Mouse (Mus musculus) thymus, adult 2 months (tissue): ENCODE data around the gene Gm17490. TPM values are rescaled to one million over a fixed set of nuclear protein-coding genes. Genes with fewer than 3 reads are reported as not detected.
"Not testable (repeated sequence)": the region's sequence is repeated elsewhere in the genome, so short reads cannot be mapped to it uniquely, and the experiment has no call there.

Experiments
- DNase-seq: peaks from one replicate; pipeline ENCODE4 v3.0.0; 2021
- H3K27ac ChIP-seq: fragments of 200-500 bp; 2 replicates; pipeline ENCODE4 v1.5.1; 2012; ENCODE audit warnings: low read length, control low read depth; ENCODE audit not compliant: control insufficient read depth, insufficient read depth
- H3K27me3 ChIP-seq: fragments of 200-500 bp; 2 replicates; pipeline ENCODE4 v1.6.1; 2012; ENCODE audit warnings: mild to moderate bottlenecking, low read length, moderate library complexity, mixed read lengths; ENCODE audit not compliant: control insufficient read depth, insufficient read depth
- H3K36me3 ChIP-seq: fragments of 200-500 bp; 2 replicates; pipeline ENCODE4 v1.6.1; 2012; ENCODE audit warnings: mild to moderate bottlenecking, low read length, moderate library complexity; ENCODE audit not compliant: control insufficient read depth, insufficient read depth
- H3K4me1 ChIP-seq: fragments of 200-500 bp; replicated peaks from 2 replicates; pipeline ENCODE4 v1.6.1; 2012; ENCODE audit warnings: low read length; ENCODE audit not compliant: control insufficient read depth, insufficient read depth
- H3K4me3 ChIP-seq: fragments of 200-500 bp; 2 replicates; pipeline ENCODE4 v1.5.1; 2012; ENCODE audit warnings: mild to moderate bottlenecking, low read length, control low read depth, moderate library complexity; ENCODE audit not compliant: control insufficient read depth, insufficient read depth
- CTCF ChIP-seq: fragments of 200-500 bp; IDR thresholded peaks from 2 replicates; pipeline ENCODE4 v1.5.1; 2012; ENCODE audit warnings: mild to moderate bottlenecking, control low read depth, low read length, moderate library complexity, borderline replicate concordance; ENCODE audit not compliant: control insufficient read depth, poor library complexity, insufficient read depth; ENCODE audit errors: extremely low read depth
- POLR2A ChIP-seq: fragments of 200-500 bp; IDR thresholded peaks from 2 replicates; pipeline ENCODE4 v1.6.1; 2012; ENCODE audit warnings: mild to moderate bottlenecking, low read length, control low read depth, moderate library complexity; ENCODE audit not compliant: control insufficient read depth, poor library complexity, insufficient read depth; ENCODE audit errors: extremely low read depth
- whole genome bisulfite sequencing: fragments of 180-500 bp; shearing (Covaris S2); methylation state at CpG from one replicate; pipeline ENCODE4 v1.1.7; 2018; 5-methylcytosine and 5-hydroxymethylcytosine counted together
- polyA plus RNA-seq: library from polyadenylated mRNA; depleted of rRNA; stranded (reverse); fragments of >200 nt; gene quantifications from 2 replicates; pipeline ENCODE4 v1.2.3, GENCODE M21; 2012

Gene Gm17490
- polyA plus RNA-seq, 1 experiment = not detected

- no peaks in the 10 kb centered on the region for H3K27me3 ChIP-seq
- no peak overlapping the region for H3K4me3 ChIP-seq
- peak overlapping the region; percentile 95 for H3K27ac ChIP-seq
- TF ChIP-seq POLR2A (no peak), CTCF (no peak)
- H3K36me3 ChIP-seq = no peaks in the 10 kb centered on the region
- DNase-seq = peak; percentile 37
- H3K4me1 ChIP-seq = peaks cover 23% of the 10 kb centered on the region
- 9% methylated on average over 3 of the region's 3 CpGs for WGBS
Measured at GRCm38 (mm10) chr2:11636138-11636480, 10.0 kb upstream of the Gm17490 start.

- H3K36me3 ChIP-seq = no peaks in the 10 kb centered on the region
- no peak overlapping the region for H3K4me3 ChIP-seq
- H3K27ac ChIP-seq = peak overlapping the region; percentile 95
- WGBS = 7% methylated on average over 5 of the region's 5 CpGs
- no peaks in the 10 kb centered on the region for H3K27me3 ChIP-seq
- H3K4me1 ChIP-seq = peaks cover 23% of the 10 kb centered on the region
- no peak for TF ChIP-seq POLR2A
- no peak for TF ChIP-seq CTCF
- DNase-seq = peak; percentile 52
Measured at GRCm38 (mm10) chr2:11635471-11636137, 9.5 kb upstream of the Gm17490 start.

GRCm38 (mm10) chr2:11635035-11635434 lies 9.0 kb upstream of the Gm17490 start:
- no peaks in the 10 kb centered on the region for H3K27me3 ChIP-seq
- no peak overlapping the region for H3K4me3 ChIP-seq
- WGBS = 47% methylated on average over 6 of the region's 6 CpGs
- peak overlapping the region; percentile 95 for H3K27ac ChIP-seq
- H3K4me1 ChIP-seq = peaks cover 23% of the 10 kb centered on the region
- TF ChIP-seq CTCF (no peak), POLR2A (no peak)
- DNase-seq = peak; percentile 29
- no peaks in the 10 kb centered on the region for H3K36me3 ChIP-seq

- H3K27ac ChIP-seq = no peak overlapping the region
- 94% methylated on average over 2 of the region's 2 CpGs for WGBS
- H3K4me1 ChIP-seq = peaks cover 20% of the 10 kb centered on the region
- DNase-seq = no peak
- H3K36me3 ChIP-seq = no peaks in the 10 kb centered on the region
- no peaks in the 10 kb centered on the region for H3K27me3 ChIP-seq
- TF ChIP-seq CTCF = no peak
- TF ChIP-seq POLR2A = no peak
- no peak overlapping the region for H3K4me3 ChIP-seq
Measured at GRCm38 (mm10) chr2:11623726-11624125, 2.3 kb downstream of the Gm17490 start.

- no peak overlapping the region for H3K27ac ChIP-seq
- H3K4me3 ChIP-seq = no peak overlapping the region
- no peaks in the 10 kb centered on the region for H3K27me3 ChIP-seq
- H3K4me1 ChIP-seq = peaks cover 25% of the 10 kb centered on the region
- WGBS = 8% methylated on average over 8 of the region's 8 CpGs
- DNase-seq = no peak
- no peaks in the 10 kb centered on the region for H3K36me3 ChIP-seq
- no peak for TF ChIP-seq CTCF
- no peak for TF ChIP-seq POLR2A
Measured at GRCm38 (mm10) chr2:11623173-11623572, 2.9 kb downstream of the Gm17490 start.

GRCm38 (mm10) chr2:11619598-11619997 lies 6.5 kb downstream of the Gm17490 start:
- TF ChIP-seq POLR2A (no peak), CTCF (no peak)
- no peak for DNase-seq
- Histone ChIP-seq H3K36me3 (no peaks in the 10 kb centered on the region), H3K4me1 (peaks cover 27% of the 10 kb centered on the region), H3K27me3 (no peaks in the 10 kb centered on the region), H3K4me3 (no peak overlapping the region), H3K27ac (no peak overlapping the region)
- WGBS = 15% methylated on average over 2 of the region's 2 CpGs

- Histone ChIP-seq H3K27me3 (no peaks in the 10 kb centered on the region), H3K4me3 (no peak overlapping the region), H3K36me3 (no peaks in the 10 kb centered on the region), H3K4me1 (peaks cover 26% of the 10 kb centered on the region), H3K27ac (no peak overlapping the region)
- WGBS = 31% methylated on average over 9 of the region's 9 CpGs
- no peak for TF ChIP-seq CTCF
- TF ChIP-seq POLR2A = no peak
- DNase-seq = no peak
Measured at GRCm38 (mm10) chr2:11616846-11617245, 9.2 kb downstream of the Gm17490 start.

GRCm38 (mm10) chr2:11612939-11613338 lies 13.1 kb downstream of the Gm17490 start:
- H3K27ac ChIP-seq, H3K36me3 ChIP-seq, DNase-seq, H3K4me3 ChIP-seq, H3K27me3 ChIP-seq: not testable (repeated sequence)
- H3K4me1 ChIP-seq = peaks cover 12% of the 10 kb centered on the region; the same call in 1 of the 2 replicates
- WGBS = 96% methylated on average over 6 of the region's 6 CpGs

GRCm38 (mm10) chr2:11606718-11607117 lies 19.3 kb downstream of the Gm17490 start:
- not testable (repeated sequence) for DNase-seq, H3K27ac ChIP-seq, H3K4me3 ChIP-seq, H3K36me3 ChIP-seq, H3K27me3 ChIP-seq
- 78% methylated on average over 4 of the region's 4 CpGs for WGBS
- H3K4me1 ChIP-seq = peaks cover 18% of the 10 kb centered on the region
